Mouse (Mus musculus) ES-Bruce4 (cell line): ENCODE measurements around the gene Cerk. TPM values are rescaled to one million over a fixed set of nuclear protein-coding genes. Genes with fewer than 3 reads are reported as not detected.

Experiments used
- H3K27ac ChIP-seq: 2 replicates; pipeline ENCODE4 v1.5.1; 2012; ENCODE audit warnings: low read length, inconsistent platforms; ENCODE audit not compliant: insufficient read depth
- H3K27me3 ChIP-seq: 2 replicates; pipeline ENCODE4 v1.6.1; 2012; ENCODE audit warnings: mild to moderate bottlenecking, low read length, inconsistent platforms; ENCODE audit not compliant: control insufficient read depth, poor library complexity, insufficient read depth, severe bottlenecking
- H3K36me3 ChIP-seq: 2 replicates; pipeline ENCODE4 v1.6.1; 2012; ENCODE audit warnings: inconsistent platforms, mild to moderate bottlenecking, low read length, moderate library complexity; ENCODE audit not compliant: control insufficient read depth, poor library complexity, insufficient read depth, severe bottlenecking
- H3K4me1 ChIP-seq: one replicate; pipeline ENCODE4 v1.8.1; 2011; ENCODE audit warnings: low read length; ENCODE audit not compliant: control insufficient read depth, insufficient read depth
- H3K4me3 ChIP-seq: 2 replicates; pipeline ENCODE4 v1.5.1; 2011; ENCODE audit warnings: low read depth, mild to moderate bottlenecking, low read length
- H3K9ac ChIP-seq: 2 replicates; pipeline ENCODE4 v1.6.1; 2012; ENCODE audit warnings: low read depth, mild to moderate bottlenecking, inconsistent platforms; ENCODE audit not compliant: poor library complexity, severe bottlenecking
- H3K9me3 ChIP-seq: replicated peaks from 2 replicates; pipeline ENCODE4 v1.6.1; 2012; ENCODE audit warnings: mild to moderate bottlenecking, low read length, inconsistent platforms; ENCODE audit not compliant: control insufficient read depth, poor library complexity, insufficient read depth, severe bottlenecking
- CTCF ChIP-seq: IDR thresholded peaks from one replicate; pipeline ENCODE4 v1.8.1; 2011; ENCODE audit warnings: low read depth, low read length
- EP300 ChIP-seq: IDR thresholded peaks from 2 replicates; pipeline ENCODE4 v1.6.1; 2011; ENCODE audit warnings: low read depth, low read length; ENCODE audit not compliant: insufficient read depth
- POLR2A ChIP-seq: IDR thresholded peaks from one replicate; pipeline ENCODE4 v1.8.1; 2011; ENCODE audit warnings: low read length; ENCODE audit not compliant: insufficient read depth
- polyA plus RNA-seq: library from polyadenylated mRNA; stranded (reverse); fragments of >200 nt; gene quantifications from 2 replicates; pipeline ENCODE4 v1.2.4, GENCODE M21; 2011; ENCODE audit warnings: low read depth; ENCODE audit not compliant: missing spikeins, insufficient read depth, insufficient read length

Cerk gene
- polyA plus RNA-seq, 1 experiment, result 5.5 TPM

GRCm38 (mm10) chr15:86094324-86095121 lies 91.4 kb downstream of the Cerk start:
- no peak overlapping the region for H3K27ac ChIP-seq
- H3K4me1 ChIP-seq, result no peaks in the 10 kb centered on the region
- no peaks in the 10 kb centered on the region for H3K36me3 ChIP-seq
- TF ChIP-seq EP300 (no peak), POLR2A (no peak), CTCF (no peak)
- H3K4me3 ChIP-seq, result no peak overlapping the region
- H3K9ac ChIP-seq, result no peak overlapping the region
- H3K27me3 ChIP-seq, result no peaks in the 10 kb centered on the region
- H3K9me3 ChIP-seq, result no peaks in the 10 kb centered on the region

- no peak overlapping the region for H3K9ac ChIP-seq
- H3K36me3 ChIP-seq, result no peaks in the 10 kb centered on the region
- no peak for TF ChIP-seq CTCF
- no peak for TF ChIP-seq EP300
- TF ChIP-seq POLR2A, result no peak
- H3K4me1 ChIP-seq, result no peaks in the 10 kb centered on the region
- no peaks in the 10 kb centered on the region for H3K27me3 ChIP-seq
- no peak overlapping the region for H3K4me3 ChIP-seq
- H3K27ac ChIP-seq, result no peak overlapping the region
- no peaks in the 10 kb centered on the region for H3K9me3 ChIP-seq
Measured at GRCm38 (mm10) chr15:86093236-86093635, 92.7 kb downstream of the Cerk start.

GRCm38 (mm10) chr15:86091998-86092670 lies 93.8 kb downstream of the Cerk start:
- Histone ChIP-seq H3K9me3 (no peaks in the 10 kb centered on the region), H3K9ac (no peak overlapping the region), H3K4me3 (no peak overlapping the region), H3K27ac (no peak overlapping the region), H3K27me3 (no peaks in the 10 kb centered on the region), H3K4me1 (no peaks in the 10 kb centered on the region), H3K36me3 (no peaks in the 10 kb centered on the region)
- TF ChIP-seq CTCF (no peak), EP300 (no peak), POLR2A (no peak)

GRCm38 (mm10) chr15:86091201-86091997 lies 94.5 kb downstream of the Cerk start:
- Histone ChIP-seq H3K27ac (no peak overlapping the region), H3K36me3 (no peaks in the 10 kb centered on the region)

DNA sequence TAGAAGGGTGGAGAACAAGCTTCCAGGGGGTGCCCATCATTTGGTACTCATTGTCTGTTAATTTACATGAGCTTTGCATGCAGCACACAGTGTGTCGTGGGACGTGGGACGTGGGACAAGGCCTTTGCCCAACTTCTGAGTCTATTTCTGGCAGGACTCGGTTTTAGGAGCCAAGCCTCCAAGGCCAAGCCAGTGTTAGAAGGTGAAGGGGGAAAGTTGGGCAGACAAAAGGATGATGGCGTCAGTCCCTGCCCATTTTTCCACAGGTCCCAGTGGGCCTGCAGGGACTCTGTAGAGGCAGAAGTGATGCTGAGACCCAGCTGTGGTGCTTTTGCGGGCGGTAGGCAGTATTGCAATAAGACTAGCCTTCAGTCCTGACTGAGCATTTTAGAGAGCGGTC lies 95.4 kb downstream of the Cerk start:
- no peak overlapping the region for H3K27ac ChIP-seq
- TF ChIP-seq POLR2A (no peak), CTCF (no peak), EP300 (no peak)
- no peaks in the 10 kb centered on the region for H3K27me3 ChIP-seq
- no peaks in the 10 kb centered on the region for H3K36me3 ChIP-seq
- no peak overlapping the region for H3K9ac ChIP-seq
- H3K4me1 ChIP-seq, result peaks cover 2% of the 10 kb centered on the region
- no peak overlapping the region for H3K4me3 ChIP-seq
- H3K9me3 ChIP-seq, result no peaks in the 10 kb centered on the region

More at GRCm38 (mm10) chr15:86091201-86091997, 94.5 kb downstream of the Cerk start:
- H3K9me3 ChIP-seq, result no peaks in the 10 kb centered on the region
- TF ChIP-seq EP300, result no peak
- no peak for TF ChIP-seq POLR2A
- no peak for TF ChIP-seq CTCF
- H3K4me1 ChIP-seq, result no peaks in the 10 kb centered on the region
- no peak overlapping the region for H3K9ac ChIP-seq
- no peak overlapping the region for H3K4me3 ChIP-seq
- no peaks in the 10 kb centered on the region for H3K27me3 ChIP-seq
